Mouse (Mus musculus) liver, postnatal 0 days (tissue): Measurements from ENCODE around the gene Fggy. TPM values are rescaled to one million over a fixed set of nuclear protein-coding genes. Genes with fewer than 3 reads are reported as not detected.

Source experiments
- ATAC-seq: fragments of 200-750 bp; cut with Nextera tagmentation; 2 replicates; pipeline ENCODE4 v1.8.0; 2017; ENCODE audit warnings: mild to moderate bottlenecking, moderate library complexity
- DNase-seq: peaks from one replicate; pipeline ENCODE4 v3.0.0-alpha.2; 2016
- H3K27ac ChIP-seq: fragments of 300-500 bp; sonication (generic); 2 replicates; pipeline ENCODE4 v1.5.1; 2014; ENCODE audit warnings: antibody characterized with exemption, moderate library complexity, mild to moderate bottlenecking, low read depth
- H3K27me3 ChIP-seq: fragments of 300-500 bp; sonication (generic); 2 replicates; pipeline ENCODE4 v1.6.1; 2014; ENCODE audit warnings: low read length, control low read depth, mixed read lengths; ENCODE audit not compliant: insufficient read depth
- H3K36me3 ChIP-seq: fragments of 300-500 bp; sonication (generic); replicated peaks from 2 replicates; pipeline ENCODE4 v1.6.1; 2014; ENCODE audit warnings: mild to moderate bottlenecking, control low read depth, low read length, moderate library complexity, mixed read lengths; ENCODE audit not compliant: insufficient read depth
- H3K4me1 ChIP-seq: fragments of 300-500 bp; sonication (generic); 2 replicates; pipeline ENCODE4 v1.6.1; 2014; ENCODE audit warnings: antibody characterized with exemption, mild to moderate bottlenecking, control low read depth; ENCODE audit not compliant: insufficient read depth
- H3K4me2 ChIP-seq: fragments of 300-500 bp; sonication (generic); 2 replicates; pipeline ENCODE4 v1.6.1; 2014; ENCODE audit warnings: low read depth, mild to moderate bottlenecking, low read length, moderate library complexity, mixed read lengths
- H3K4me3 ChIP-seq: fragments of 300-500 bp; sonication (generic); 2 replicates; pipeline ENCODE4 v1.5.1; 2014; ENCODE audit warnings: low read depth, low read length
- H3K9ac ChIP-seq: fragments of 300-500 bp; sonication (generic); replicated peaks from 2 replicates; pipeline ENCODE4 v1.6.1; 2014; ENCODE audit warnings: mild to moderate bottlenecking, moderate library complexity
- H3K9me3 ChIP-seq: fragments of 300-500 bp; sonication (generic); 2 replicates; pipeline ENCODE4 v1.6.1; 2016; ENCODE audit warnings: mild to moderate bottlenecking, control low read depth, low read length, mixed read lengths
- CTCF ChIP-seq: sonication (generic); IDR thresholded peaks from 2 replicates; pipeline ENCODE4 v1.5.1; 2016; ENCODE audit warnings: antibody characterized with exemption, low read depth
- EP300 ChIP-seq: IDR thresholded peaks from 2 replicates; pipeline ENCODE4 v1.6.1; 2016; ENCODE audit warnings: antibody characterized with exemption, low read depth, mild to moderate bottlenecking
- WGBS: fragments of 180-500 bp; shearing (Covaris S2); extraction: QIAGEN DNeasy Blood & Tissue Kit; methylation state at CpG from one replicate; pipeline ENCODE4 v1.1.7; 2014; ENCODE audit not compliant: insufficient replicate concordance; 5-methylcytosine and 5-hydroxymethylcytosine counted together
- polyA plus RNA-seq: library from polyadenylated mRNA; unstranded; fragments of >200 nt; fragmentation: Nextera tagmentation; extraction: Ambion mirVana; gene quantifications from 2 replicates; pipeline ENCODE4 v1.2.1, GENCODE M21; 2015

Gene Fggy
- polyA plus RNA-seq, 1 experiment from 2014 or later: 45.4 TPM

- Histone ChIP-seq H3K4me1 (no peaks in the 10 kb centered on the region), H3K4me3 (no peak overlapping the region), H3K9me3 (no peaks in the 10 kb centered on the region), H3K9ac (no peak overlapping the region), H3K27me3 (no peaks in the 10 kb centered on the region), H3K27ac (no peak overlapping the region), H3K4me2 (no peak overlapping the region), H3K36me3 (no peaks in the 10 kb centered on the region)
- 33% methylated on average over 6 of the region's 6 CpGs for WGBS
- ATAC-seq (no peak), DNase-seq (peak; percentile 23)
- TF ChIP-seq EP300 (no peak), CTCF (peak; percentile 75)
These were observed 314.0 kb downstream of the Fggy start for GRCm38 (mm10) chr4:95871216-95871881.

GRCm38 (mm10) chr4:95875896-95876295, 318.6 kb downstream of the Fggy start:
- no peak for ATAC-seq
- WGBS: 81% methylated on average over 4 of the region's 4 CpGs
- Histone ChIP-seq H3K9me3 (no peaks in the 10 kb centered on the region), H3K27ac (no peak overlapping the region), H3K36me3 (no peaks in the 10 kb centered on the region), H3K4me3 (no peak overlapping the region), H3K4me2 (no peak overlapping the region), H3K27me3 (no peaks in the 10 kb centered on the region), H3K4me1 (no peaks in the 10 kb centered on the region), H3K9ac (no peak overlapping the region)
- TF ChIP-seq CTCF (no peak), EP300 (no peak)
- DNase-seq: no peak

GRCm38 (mm10) chr4:95877436-95877835, 320.1 kb downstream of the Fggy start:
- Histone ChIP-seq H3K36me3 (no peaks in the 10 kb centered on the region), H3K4me3 (no peak overlapping the region), H3K9ac (no peak overlapping the region), H3K4me1 (no peaks in the 10 kb centered on the region), H3K4me2 (no peak overlapping the region), H3K9me3 (no peaks in the 10 kb centered on the region), H3K27me3 (no peaks in the 10 kb centered on the region), H3K27ac (no peak overlapping the region)
- no peak for TF ChIP-seq CTCF
- no peak for TF ChIP-seq EP300
- 76% methylated on average over 4 of the region's 4 CpGs for WGBS
- DNase-seq (no peak), ATAC-seq (no peak)

- WGBS: 68% methylated on average over 4 of the region's 4 CpGs
- TF ChIP-seq EP300 (no peak), CTCF (no peak)
- H3K4me2 ChIP-seq: no peak overlapping the region
- no peak for DNase-seq
- no peaks in the 10 kb centered on the region for H3K9me3 ChIP-seq
- no peaks in the 10 kb centered on the region for H3K4me1 ChIP-seq
- ATAC-seq: peak; percentile 38; the same call in 1 of the 2 replicates
- H3K27ac ChIP-seq: no peak overlapping the region
- H3K36me3 ChIP-seq: no peaks in the 10 kb centered on the region
- H3K4me3 ChIP-seq: no peak overlapping the region
- no peak overlapping the region for H3K9ac ChIP-seq
- no peaks in the 10 kb centered on the region for H3K27me3 ChIP-seq
These were observed 324.5 kb downstream of the Fggy start for GRCm38 (mm10) chr4:95881751-95882350.

- TF ChIP-seq CTCF: no peak
- no peak for TF ChIP-seq EP300
- Histone ChIP-seq H3K4me2 (no peak overlapping the region), H3K4me3 (no peak overlapping the region), H3K36me3 (no peaks in the 10 kb centered on the region), H3K9me3 (no peaks in the 10 kb centered on the region), H3K4me1 (no peaks in the 10 kb centered on the region), H3K27me3 (no peaks in the 10 kb centered on the region), H3K9ac (no peak overlapping the region), H3K27ac (no peak overlapping the region)
- no peak for ATAC-seq
- 53% methylated on average over 4 of the region's 4 CpGs for WGBS
- DNase-seq: no peak
These were observed 327.2 kb downstream of the Fggy start for GRCm38 (mm10) chr4:95884184-95885145.

- H3K4me3 ChIP-seq: no peak overlapping the region
- no peaks in the 10 kb centered on the region for H3K9me3 ChIP-seq
- H3K4me1 ChIP-seq: no peaks in the 10 kb centered on the region
- 50% methylated on average over 2 of the region's 2 CpGs for WGBS
- H3K4me2 ChIP-seq: no peak overlapping the region
- TF ChIP-seq CTCF: no peak
- TF ChIP-seq EP300: no peak
- H3K27ac ChIP-seq: no peak overlapping the region
- no peak for ATAC-seq
- no peaks in the 10 kb centered on the region for H3K27me3 ChIP-seq
- H3K9ac ChIP-seq: no peak overlapping the region
- DNase-seq: no peak
- no peaks in the 10 kb centered on the region for H3K36me3 ChIP-seq
These were observed 338.0 kb downstream of the Fggy start for GRCm38 (mm10) chr4:95895199-95895754.
